ENCODE assay signal across 35 mouse cellular contexts in genomic region chr3:128104516-128104915, GRCm38 (mm10).
"Had no signal": no experiment of that assay in that cellular context is flagged by ENCODE, and none has a peak within 500 bp of the region (broad histone marks: within the 10 kb centered on the region; RNA-seq: fewer than 3 reads in every experiment).

No protein-coding gene starts in this region.

- H3K4me1 ChIP-seq: heart, embryonic 12.5 days; heart, embryonic 13.5 days; heart, embryonic 15.5 days; hindbrain, embryonic 10.5 days; hindbrain, embryonic 12.5 days; hindbrain, embryonic 13.5 days; hindbrain, embryonic 15.5 days; intestine, embryonic 15.5 days; kidney, embryonic 15.5 days had no signal

- DNase-seq: heart, postnatal 10 days; heart, postnatal 14 days; heart, postnatal 36 days; heart, postnatal 4 days; kidney, adult 11 months; kidney, adult 18-20 months; kidney, adult 2 months; kidney, adult 8-10 months; kidney, adult 9 months; kidney, postnatal 10 days; kidney, postnatal 14 days; kidney, postnatal 25 days; kidney, postnatal 36 days; kidney, postnatal 4 days; layer of hippocampus, adult 9-11 months; layer of hippocampus, postnatal 36 days had no signal

- H3K4me2 ChIP-seq: heart, embryonic 11.5 days; heart, embryonic 12.5 days; heart, embryonic 13.5 days; heart, embryonic 15.5 days; hindbrain, embryonic 12.5 days; hindbrain, embryonic 13.5 days; hindbrain, embryonic 14.5 days; hindbrain, embryonic 15.5 days; intestine, embryonic 15.5 days; kidney, embryonic 15.5 days had no signal

- H3K9me3 ChIP-seq: heart, embryonic 12.5 days; heart, embryonic 13.5 days; heart, embryonic 15.5 days; hindbrain, embryonic 10.5 days; hindbrain, embryonic 12.5 days; hindbrain, embryonic 13.5 days; hindbrain, embryonic 15.5 days; intestine, embryonic 15.5 days; kidney, embryonic 15.5 days had no signal

- H3K4me3 ChIP-seq: heart, embryonic 12.5 days; heart, embryonic 13.5 days; heart, embryonic 15.5 days; hindbrain, embryonic 10.5 days; hindbrain, embryonic 12.5 days; hindbrain, embryonic 13.5 days; hindbrain, embryonic 15.5 days; intestine, embryonic 15.5 days; kidney, embryonic 15.5 days; layer of hippocampus, adult 2 months; left cerebral cortex, adult 2 months had no signal

- H3K9ac ChIP-seq: heart, embryonic 12.5 days; heart, embryonic 13.5 days; heart, embryonic 15.5 days; hindbrain, embryonic 12.5 days; hindbrain, embryonic 13.5 days; hindbrain, embryonic 14.5 days; hindbrain, embryonic 15.5 days; intestine, embryonic 15.5 days; kidney, embryonic 15.5 days had no signal

- H3K27ac ChIP-seq: heart, embryonic 13.5 days; heart, embryonic 15.5 days; hindbrain, embryonic 10.5 days; hindbrain, embryonic 12.5 days; hindbrain, embryonic 13.5 days; hindbrain, embryonic 14.5 days; hindbrain, embryonic 15.5 days; hindbrain, postnatal 0 days; intestine, embryonic 15.5 days; kidney, embryonic 15.5 days; kidney, postnatal 0 days; layer of hippocampus, adult 2 months; left cerebral cortex, adult 2 months had no signal

- H3K27me3 ChIP-seq: heart, embryonic 12.5 days; heart, embryonic 13.5 days; heart, embryonic 15.5 days; hindbrain, embryonic 12.5 days; hindbrain, embryonic 13.5 days; hindbrain, embryonic 15.5 days; intestine, embryonic 15.5 days; kidney, embryonic 15.5 days had no signal

- ATAC-seq: hindbrain, embryonic 16.5 days; hindbrain, postnatal 0 days; inflammation-experienced regulatory T-cells, adult 6 months; intestine, embryonic 15.5 days; intestine, embryonic 16.5 days; intestine, postnatal 0 days had no signal

- H3K36me3 ChIP-seq: heart, embryonic 12.5 days; heart, embryonic 13.5 days; heart, embryonic 15.5 days; hindbrain, embryonic 10.5 days; hindbrain, embryonic 12.5 days; hindbrain, embryonic 13.5 days; hindbrain, embryonic 15.5 days; intestine, embryonic 15.5 days; kidney, embryonic 15.5 days had no signal
